Mouse (Mus musculus): ENCODE measurements around the gene Adamts16.

Gene Adamts16

GRCm38 (mm10) chr13:70792950-70793349, 48.7 kb downstream of the Adamts16 start:
- no peak for TF ChIP-seq GATA4 (IDR thresholded peaks at IDR 0.05; ENCODE audit: insufficient replicate concordance, low read length)

GRCm38 (mm10) chr13:70789806-70790205, 51.8 kb downstream of the Adamts16 start:
- no peak for TF ChIP-seq GATA4 (IDR thresholded peaks at IDR 0.05; ENCODE audit: insufficient replicate concordance, low read length)

- no peak for TF ChIP-seq GATA4 (IDR thresholded peaks at IDR 0.05; ENCODE audit: insufficient replicate concordance, low read length)
These were observed 52.6 kb downstream of the Adamts16 start for GRCm38 (mm10) chr13:70789022-70789421.

GRCm38 (mm10) chr13:70785078-70785477, 56.5 kb downstream of the Adamts16 start:
- TF ChIP-seq GATA4 (IDR thresholded peaks at IDR 0.05; ENCODE audit: insufficient replicate concordance, low read length): no peak

- TF ChIP-seq GATA4 (IDR thresholded peaks at IDR 0.05; ENCODE audit: insufficient replicate concordance, low read length): no peak
These were observed 57.5 kb downstream of the Adamts16 start for GRCm38 (mm10) chr13:70784126-70784525.

GRCm38 (mm10) chr13:70779781-70780180, 61.8 kb downstream of the Adamts16 start:
- TF ChIP-seq GATA4 (IDR thresholded peaks at IDR 0.05; ENCODE audit: insufficient replicate concordance, low read length): no peak

GRCm38 (mm10) chr13:70778872-70779554, 62.6 kb downstream of the Adamts16 start:
- TF ChIP-seq GATA4 (IDR thresholded peaks at IDR 0.05; ENCODE audit: insufficient replicate concordance, low read length): no peak

GRCm38 (mm10) chr13:70771100-70771499, 70.5 kb downstream of the Adamts16 start:
- TF ChIP-seq GATA4 (IDR thresholded peaks at IDR 0.05; ENCODE audit: insufficient replicate concordance, low read length): no peak

- no peak for TF ChIP-seq GATA4 (IDR thresholded peaks at IDR 0.05; ENCODE audit: insufficient replicate concordance, low read length)
These were observed 72.5 kb downstream of the Adamts16 start for GRCm38 (mm10) chr13:70769156-70769555.

GRCm38 (mm10) chr13:70767462-70767861, 74.1 kb downstream of the Adamts16 start:
- TF ChIP-seq GATA4 (IDR thresholded peaks at IDR 0.05; ENCODE audit: insufficient replicate concordance, low read length): no peak

GRCm38 (mm10) chr13:70764682-70765081, 76.9 kb downstream of the Adamts16 start:
- no peak for TF ChIP-seq GATA4 (IDR thresholded peaks at IDR 0.05; ENCODE audit: insufficient replicate concordance, low read length)

GRCm38 (mm10) chr13:70762586-70762985, 79.0 kb downstream of the Adamts16 start:
- TF ChIP-seq GATA4 (IDR thresholded peaks at IDR 0.05; ENCODE audit: insufficient replicate concordance, low read length): no peak

- no peak for TF ChIP-seq GATA4 (IDR thresholded peaks at IDR 0.05; ENCODE audit: insufficient replicate concordance, low read length)
These were observed 80.3 kb downstream of the Adamts16 start for GRCm38 (mm10) chr13:70761312-70761711.

- TF ChIP-seq GATA4 (IDR thresholded peaks at IDR 0.05; ENCODE audit: insufficient replicate concordance, low read length): no peak
These were observed 81.4 kb downstream of the Adamts16 start for GRCm38 (mm10) chr13:70760186-70760585.

- no peak for TF ChIP-seq GATA4 (IDR thresholded peaks at IDR 0.05; ENCODE audit: insufficient replicate concordance, low read length)
These were observed 95.2 kb downstream of the Adamts16 start for GRCm38 (mm10) chr13:70746294-70747008.

GRCm38 (mm10) chr13:70744416-70745038, 97.1 kb downstream of the Adamts16 start:
- TF ChIP-seq GATA4 (IDR thresholded peaks at IDR 0.05; ENCODE audit: insufficient replicate concordance, low read length): no peak

All from liver, adult (tissue).